Mouse (Mus musculus) myocyte (in vitro differentiated cells): ENCODE measurements around the gene Neurl1b.

Experiments used
- E2F4 ChIP-seq: IDR thresholded peaks from one replicate; pipeline ENCODE4 v1.6.1; 2011; ENCODE audit warnings: mild to moderate bottlenecking, control low read depth, moderate library complexity; ENCODE audit not compliant: insufficient read depth
- MAX ChIP-seq: IDR thresholded peaks from one replicate; pipeline ENCODE4 v1.6.1; 2011; ENCODE audit warnings: low read depth, mild to moderate bottlenecking, control low read depth
- POLR2A ChIP-seq: IDR thresholded peaks from one replicate; pipeline ENCODE4 v1.6.1; 2011; ENCODE audit warnings: low read depth, mild to moderate bottlenecking, control low read depth, moderate library complexity; ENCODE audit not compliant: insufficient read length
- POLR2AphosphoS2 ChIP-seq: IDR thresholded peaks from one replicate; pipeline ENCODE4 v1.6.1; 2011; ENCODE audit warnings: low read depth, control low read depth; ENCODE audit not compliant: insufficient read length

DNA sequence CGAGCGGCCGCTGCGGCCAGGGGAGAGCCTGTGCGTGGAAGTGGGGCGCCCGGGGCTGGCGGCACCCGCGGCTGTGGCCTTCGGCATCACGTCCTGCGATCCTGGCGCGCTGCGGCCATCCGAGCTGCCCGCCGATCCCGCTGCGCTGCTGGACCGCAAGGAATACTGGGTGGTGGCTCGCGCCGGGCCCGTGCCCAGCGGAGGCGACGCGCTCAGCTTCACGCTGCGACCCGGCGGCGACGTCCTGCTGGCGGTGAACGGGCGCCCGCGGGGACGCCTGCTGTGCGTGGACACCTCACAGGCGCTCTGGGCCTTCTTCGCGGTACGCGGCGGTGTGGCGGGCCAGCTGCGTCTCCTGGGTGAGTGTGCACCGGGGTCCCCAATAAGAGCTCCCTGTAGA lies 24.4 kb downstream of the Neurl1b start:
- TF ChIP-seq MAX, result no peak
- TF ChIP-seq POLR2A, result no peak
- no peak for TF ChIP-seq E2F4
- TF ChIP-seq POLR2AphosphoS2, result no peak
